Mouse (Mus musculus): ENCODE measurements around the gene Otulin. TPM values are rescaled to one million over a fixed set of nuclear protein-coding genes. Genes with fewer than 3 reads are reported as not detected.

The Otulin gene
- polyA plus RNA-seq, 1 experiment = 23.7 TPM

- 87% methylated on average over 6 of the region's 6 CpGs for WGBS
- TF ChIP-seq POLR2A (IDR thresholded peaks at IDR 0.05; ENCODE audit: borderline replicate concordance, extremely low read depth, low read depth, low read length) = no peak
- no peak for TF ChIP-seq CTCF (IDR thresholded peaks at IDR 0.05; ENCODE audit: insufficient read depth, low read length)
- H3K4me3 ChIP-seq (replicated peaks; ENCODE audit: extremely low read depth, low read depth, low read length) = no peak overlapping the region
- no peaks in the 10 kb centered on the region for H3K4me1 ChIP-seq (ENCODE audit: control insufficient read depth, insufficient read depth, low read length)
- no peak for DNase-seq
Observed at GRCm38 (mm10) chr15:27578918-27579317, 51.6 kb downstream of the Otulin start.

- no peak for DNase-seq
- Histone ChIP-seq H3K4me3 (replicated peaks; ENCODE audit: extremely low read depth, low read depth, low read length) (no peak overlapping the region), H3K4me1 (ENCODE audit: control insufficient read depth, insufficient read depth, low read length) (no peaks in the 10 kb centered on the region)
- 66% methylated on average over 16 of the region's 16 CpGs for WGBS
- no peak for TF ChIP-seq POLR2A (IDR thresholded peaks at IDR 0.05; ENCODE audit: borderline replicate concordance, extremely low read depth, low read depth, low read length)
- TF ChIP-seq CTCF (IDR thresholded peaks at IDR 0.05; ENCODE audit: insufficient read depth, low read length) = no peak
Observed at GRCm38 (mm10) chr15:27577915-27578780, 52.3 kb downstream of the Otulin start.

- no peak for TF ChIP-seq POLR2A (IDR thresholded peaks at IDR 0.05; ENCODE audit: borderline replicate concordance, extremely low read depth, low read depth, low read length)
- TF ChIP-seq CTCF (IDR thresholded peaks at IDR 0.05; ENCODE audit: insufficient read depth, low read length) = no peak
- H3K4me3 ChIP-seq (replicated peaks; ENCODE audit: extremely low read depth, low read depth, low read length) = no peak overlapping the region
- H3K4me1 ChIP-seq (ENCODE audit: control insufficient read depth, insufficient read depth, low read length) = no peaks in the 10 kb centered on the region
- no peak for DNase-seq
- WGBS = 95% methylated on average over 1 of the region's 1 CpGs
Observed at GRCm38 (mm10) chr15:27576886-27577285, 53.6 kb downstream of the Otulin start.

- DNase-seq = no peak
- H3K4me3 ChIP-seq (replicated peaks; ENCODE audit: extremely low read depth, low read depth, low read length) = no peak overlapping the region
- WGBS = 50% methylated on average over 3 of the region's 3 CpGs
- TF ChIP-seq POLR2A (IDR thresholded peaks at IDR 0.05; ENCODE audit: borderline replicate concordance, extremely low read depth, low read depth, low read length) (no peak), CTCF (IDR thresholded peaks at IDR 0.05; ENCODE audit: insufficient read depth, low read length) (no peak)
- H3K4me1 ChIP-seq (ENCODE audit: control insufficient read depth, insufficient read depth, low read length) = no peaks in the 10 kb centered on the region
Observed at GRCm38 (mm10) chr15:27575932-27576331, 54.6 kb downstream of the Otulin start.

GRCm38 (mm10) chr15:27574992-27575781, 55.3 kb downstream of the Otulin start:
- H3K4me1 ChIP-seq (ENCODE audit: control insufficient read depth, insufficient read depth, low read length) = no peaks in the 10 kb centered on the region
- 67% methylated on average over 8 of the region's 8 CpGs for WGBS
- no peak for DNase-seq
- TF ChIP-seq POLR2A (IDR thresholded peaks at IDR 0.05; ENCODE audit: borderline replicate concordance, extremely low read depth, low read depth, low read length) (no peak), CTCF (IDR thresholded peaks at IDR 0.05; ENCODE audit: insufficient read depth, low read length) (no peak)
- H3K4me3 ChIP-seq (replicated peaks; ENCODE audit: extremely low read depth, low read depth, low read length) = no peak overlapping the region

GRCm38 (mm10) chr15:27571179-27571578, 59.3 kb downstream of the Otulin start:
- WGBS = 87% methylated on average over 8 of the region's 8 CpGs
- no peak overlapping the region for H3K4me3 ChIP-seq (replicated peaks; ENCODE audit: extremely low read depth, low read depth, low read length)
- H3K4me1 ChIP-seq (ENCODE audit: control insufficient read depth, insufficient read depth, low read length) = no peaks in the 10 kb centered on the region
- DNase-seq = no peak
- TF ChIP-seq CTCF (IDR thresholded peaks at IDR 0.05; ENCODE audit: insufficient read depth, low read length) (no peak), POLR2A (IDR thresholded peaks at IDR 0.05; ENCODE audit: borderline replicate concordance, extremely low read depth, low read depth, low read length) (no peak)

GRCm38 (mm10) chr15:27570385-27570784, 60.1 kb downstream of the Otulin start:
- WGBS = 86% methylated on average over 4 of the region's 4 CpGs
- H3K4me3 ChIP-seq (replicated peaks; ENCODE audit: extremely low read depth, low read depth, low read length) = no peak overlapping the region
- no peak for DNase-seq
- no peaks in the 10 kb centered on the region for H3K4me1 ChIP-seq (ENCODE audit: control insufficient read depth, insufficient read depth, low read length)
- TF ChIP-seq POLR2A (IDR thresholded peaks at IDR 0.05; ENCODE audit: borderline replicate concordance, extremely low read depth, low read depth, low read length) (no peak), CTCF (IDR thresholded peaks at IDR 0.05; ENCODE audit: insufficient read depth, low read length) (no peak)

- no peak for DNase-seq
- WGBS = 70% methylated on average over 2 of the region's 2 CpGs
- Histone ChIP-seq H3K4me1 (ENCODE audit: control insufficient read depth, insufficient read depth, low read length) (no peaks in the 10 kb centered on the region), H3K4me3 (replicated peaks; ENCODE audit: extremely low read depth, low read depth, low read length) (no peak overlapping the region)
- no peak for TF ChIP-seq POLR2A (IDR thresholded peaks at IDR 0.05; ENCODE audit: borderline replicate concordance, extremely low read depth, low read depth, low read length)
Observed at GRCm38 (mm10) chr15:27569924-27570323, 60.6 kb downstream of the Otulin start.

- TF ChIP-seq CTCF (IDR thresholded peaks at IDR 0.05; ENCODE audit: insufficient read depth, low read length) (no peak), POLR2A (IDR thresholded peaks at IDR 0.05; ENCODE audit: borderline replicate concordance, extremely low read depth, low read depth, low read length) (no peak)
- WGBS = 92% methylated on average over 6 of the region's 6 CpGs
- no peak for DNase-seq
- H3K4me1 ChIP-seq (ENCODE audit: control insufficient read depth, insufficient read depth, low read length) = no peaks in the 10 kb centered on the region
- H3K4me3 ChIP-seq (replicated peaks; ENCODE audit: extremely low read depth, low read depth, low read length) = no peak overlapping the region
Observed at GRCm38 (mm10) chr15:27568371-27568770, 62.1 kb downstream of the Otulin start.

Data from lung, adult 2 months (tissue).